In the genomic region with DNA sequence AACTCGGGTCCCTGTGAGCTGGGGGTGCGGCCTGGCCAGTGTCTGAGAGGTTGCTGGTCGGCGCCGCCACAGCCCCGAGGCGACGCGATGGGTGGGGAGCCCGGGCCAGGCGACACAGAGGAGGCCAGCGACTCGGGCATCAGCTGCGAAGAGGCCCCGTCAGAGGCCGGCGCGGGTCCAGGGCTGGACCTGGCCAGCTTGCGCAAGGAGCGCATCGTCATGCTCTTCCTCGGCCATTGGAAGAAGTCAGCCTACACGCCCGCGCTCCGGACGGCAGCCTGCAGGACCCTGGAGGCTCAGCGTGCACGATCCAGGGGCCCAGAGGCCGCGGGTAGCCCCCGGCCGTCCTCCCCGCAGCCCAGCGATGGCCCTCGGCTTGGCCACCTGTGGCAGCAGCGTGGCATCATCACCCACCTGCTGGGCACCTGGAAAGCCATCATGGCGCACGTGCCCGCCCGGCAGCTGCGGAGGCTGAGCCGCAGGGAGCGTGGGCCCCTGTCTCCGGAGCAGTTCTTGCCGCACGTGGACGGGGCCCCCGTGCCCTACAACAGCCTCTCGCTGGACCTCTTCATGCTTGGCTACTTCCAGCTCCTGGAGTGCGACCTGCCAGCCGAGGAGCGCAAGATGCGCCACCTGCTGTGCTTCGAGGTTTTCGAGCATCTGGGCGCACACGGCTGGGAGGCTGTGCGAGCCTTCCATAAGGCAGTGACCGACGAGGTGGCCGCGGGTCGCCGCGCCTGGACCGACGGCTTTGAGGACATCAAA, we compare ENCODE assay signal across 9 mouse cellular contexts. TPM values are rescaled to one million over a fixed set of nuclear protein-coding genes. Genes with fewer than 3 reads are reported as not detected.
DNase-seq lines count a peak whose midpoint lies in the region; ATAC-seq and TF ChIP-seq lines count a peak whose summit lies in the region.
"Had no signal": no experiment of that assay in that cellular context is flagged by ENCODE, and none has a peak within 500 bp of the region (broad histone marks: within the 10 kb centered on the region; RNA-seq: fewer than 3 reads in every experiment).

No protein-coding gene starts in this region.

- DNase-seq in frontal cortex, postnatal 14 days (ENCODE audit: low spot score in 2 of 2), result no peak
- peak; percentile 47 for DNase-seq in Muller cell, postnatal 12 days (ENCODE audit: inconsistent ontology term)
- DNase-seq in forebrain, postnatal 0 days, result peak; percentile 11
- no peak for DNase-seq in thymus, postnatal 10 days (ENCODE audit: low spot score in 2 of 2)
- DNase-seq in thymus, postnatal 0 days (ENCODE audit: low spot score), result no peak

- H3K27me3 ChIP-seq in forebrain, postnatal 0 days (ENCODE audit: insufficient read depth, low read length), result peaks cover 28% of the 10 kb centered on the region
- peaks cover 57% of the 10 kb centered on the region for H3K27me3 ChIP-seq in kidney, embryonic 15.5 days
- peaks cover 40% of the 10 kb centered on the region for H3K27me3 ChIP-seq in midbrain, embryonic 16.5 days (ENCODE audit: control insufficient read depth, insufficient read depth, low read depth, low read length)
- H3K27me3 ChIP-seq: CH12.LX had no signal

- no peak overlapping the region for H3K27ac ChIP-seq in forebrain, postnatal 0 days (ENCODE audit: low read depth, low read length)
- no peak overlapping the region for H3K27ac ChIP-seq in kidney, embryonic 15.5 days
- H3K27ac ChIP-seq in midbrain, embryonic 16.5 days (ENCODE audit: low read length), result no peak overlapping the region

- H3K36me3 ChIP-seq in forebrain, postnatal 0 days (ENCODE audit: insufficient read depth), result no peaks in the 10 kb centered on the region
- H3K36me3 ChIP-seq in kidney, embryonic 15.5 days, result no peaks in the 10 kb centered on the region
- H3K36me3 ChIP-seq in midbrain, embryonic 16.5 days (ENCODE audit: control insufficient read depth, insufficient read depth, low read length), result no peaks in the 10 kb centered on the region

- 6% methylated on average over 68 of the region's 68 CpGs for WGBS in forebrain, postnatal 0 days
- 2% methylated on average over 68 of the region's 68 CpGs for WGBS in kidney, embryonic 15.5 days
- 2% methylated on average over 67 of the region's 68 CpGs for WGBS in midbrain, embryonic 16.5 days

- H3K4me1 ChIP-seq in forebrain, postnatal 0 days (ENCODE audit: insufficient read depth), result no peaks in the 10 kb centered on the region
- peaks cover 21% of the 10 kb centered on the region for H3K4me1 ChIP-seq in kidney, embryonic 15.5 days
- peaks cover 6% of the 10 kb centered on the region; the same call in 1 of the 2 replicates for H3K4me1 ChIP-seq in midbrain, embryonic 16.5 days (ENCODE audit: control insufficient read depth, insufficient read depth, low read length)

- H3K4me3 ChIP-seq in forebrain, postnatal 0 days (ENCODE audit: low read depth, low read length), result peak overlapping the region; percentile 28
- H3K4me3 ChIP-seq in kidney, embryonic 15.5 days (replicated peaks), result peak overlapping the region; percentile 34
- H3K4me3 ChIP-seq in midbrain, embryonic 16.5 days (ENCODE audit: low read depth, low read length), result peak overlapping the region; percentile 37

- H3K4me2 ChIP-seq in forebrain, postnatal 0 days (ENCODE audit: low read depth), result peak overlapping the region; percentile 53
- H3K4me2 ChIP-seq in kidney, embryonic 15.5 days, result peak overlapping the region; percentile 66
- H3K4me2 ChIP-seq in midbrain, embryonic 16.5 days (ENCODE audit: low read length), result peak overlapping the region; percentile 79

- H3K9me3 ChIP-seq in forebrain, postnatal 0 days (ENCODE audit: low read length), result no peaks in the 10 kb centered on the region
- no peaks in the 10 kb centered on the region for H3K9me3 ChIP-seq in kidney, embryonic 15.5 days (replicated peaks)
- no peaks in the 10 kb centered on the region for H3K9me3 ChIP-seq in midbrain, embryonic 16.5 days (replicated peaks; ENCODE audit: control insufficient read depth, low read length, poor library complexity, severe bottlenecking)

- peak; percentile 18; the same call in 1 of the 2 replicates for TF ChIP-seq CTCF in forebrain, postnatal 0 days (IDR thresholded peaks at IDR 0.05; ENCODE audit: low read depth)

- peak; percentile 42; the same call in 1 of the 2 replicates for ATAC-seq in frontal cortex, adult (ENCODE audit: low TSS enrichment)
- peak; percentile 42; the same call in 1 of the 2 replicates for ATAC-seq in forebrain, postnatal 0 days
- peak; percentile 66 for ATAC-seq in kidney, embryonic 15.5 days (replicated peaks; ENCODE audit: low FRiP score)
- ATAC-seq in midbrain, embryonic 16.5 days, result peak; percentile 43; the same call in 1 of the 2 replicates

- H3K9ac ChIP-seq in forebrain, postnatal 0 days, result peak overlapping the region; percentile 39
- H3K9ac ChIP-seq in kidney, embryonic 15.5 days, result no peak overlapping the region
- H3K9ac ChIP-seq in midbrain, embryonic 16.5 days (ENCODE audit: low read depth, low read length), result peak overlapping the region; percentile 41; the same call in 1 of the 2 replicates

RNA-seq across cellular contexts. Expression of a gene that starts 5.7 kb away (rescaled TPM):
- 0.08 and 0.24 TPM in 2 replicates for total RNA-seq in forebrain, postnatal 0 days (2014; rRNA removed)
- 0.10 and 0.12 TPM in 2 replicates for polyA plus RNA-seq in forebrain, postnatal 0 days (2015; fragmentation: Nextera tagmentation; extraction: Ambion mirVana)
- 0.53 and 0.73 TPM in 2 replicates for polyA plus RNA-seq in kidney, embryonic 15.5 days (2015; fragmentation: Nextera tagmentation; extraction: Ambion mirVana)
- polyA plus RNA-seq in midbrain, embryonic 16.5 days (2015; fragmentation: Nextera tagmentation; extraction: Ambion mirVana), result 0.11 and 0.13 TPM in 2 replicates
- 0.27 and 0.55 TPM in 2 replicates for polyA plus RNA-seq in thymus, postnatal 0 days (2015; fragmentation: Nextera tagmentation; extraction: Ambion mirVana)

RNA-seq across cellular contexts. Expression of a gene that starts 21.1 kb away (rescaled TPM):
- total RNA-seq in forebrain, postnatal 0 days (2014; rRNA removed), result 0.31 and 0.33 TPM in 2 replicates
- 0.09 and 0.21 TPM in 2 replicates for polyA plus RNA-seq in forebrain, postnatal 0 days (2015; fragmentation: Nextera tagmentation; extraction: Ambion mirVana)
- polyA plus RNA-seq in kidney, embryonic 15.5 days (2015; fragmentation: Nextera tagmentation; extraction: Ambion mirVana), result 1.9 and 2.0 TPM in 2 replicates
- polyA plus RNA-seq in midbrain, embryonic 16.5 days (2015; fragmentation: Nextera tagmentation; extraction: Ambion mirVana), result 0.18 and 0.25 TPM in 2 replicates
- 1.1 and 1.3 TPM in 2 replicates for polyA plus RNA-seq in thymus, postnatal 0 days (2015; fragmentation: Nextera tagmentation; extraction: Ambion mirVana)

RNA-seq across cellular contexts. Expression of a gene that starts 23.2 kb away (rescaled TPM):
- total RNA-seq in forebrain, postnatal 0 days (2014; rRNA removed), result 0.15 and 0.19 TPM in 2 replicates
- 0.08 and 0.13 TPM in 2 replicates for polyA plus RNA-seq in forebrain, postnatal 0 days (2015; fragmentation: Nextera tagmentation; extraction: Ambion mirVana)
- polyA plus RNA-seq in kidney, embryonic 15.5 days (2015; fragmentation: Nextera tagmentation; extraction: Ambion mirVana), result 0.06 and 0.10 TPM in 2 replicates
- polyA plus RNA-seq in midbrain, embryonic 16.5 days (2015; fragmentation: Nextera tagmentation; extraction: Ambion mirVana), result 0.04 and 0.13 TPM in 2 replicates
- polyA plus RNA-seq in thymus, postnatal 0 days (2015; fragmentation: Nextera tagmentation; extraction: Ambion mirVana), result 0.19 and 0.20 TPM in 2 replicates

RNA-seq across cellular contexts. Expression of a gene that starts 47.0 kb away (rescaled TPM):
- 6.7 and 8.7 TPM in 2 replicates for total RNA-seq in forebrain, postnatal 0 days (2014; rRNA removed)
- polyA plus RNA-seq in forebrain, postnatal 0 days (2015; fragmentation: Nextera tagmentation; extraction: Ambion mirVana), result 5.4 and 6.4 TPM in 2 replicates
- polyA plus RNA-seq in kidney, embryonic 15.5 days (2015; fragmentation: Nextera tagmentation; extraction: Ambion mirVana), result 21.7 and 22.2 TPM in 2 replicates
- 11.2 and 12.1 TPM in 2 replicates for polyA plus RNA-seq in midbrain, embryonic 16.5 days (2015; fragmentation: Nextera tagmentation; extraction: Ambion mirVana)
- polyA plus RNA-seq in thymus, postnatal 0 days (2015; fragmentation: Nextera tagmentation; extraction: Ambion mirVana), result 15.6 and 16.2 TPM in 2 replicates

RNA-seq across cellular contexts. Expression of a gene that starts 53.5 kb away (rescaled TPM):
- 104 and 108 TPM in 2 replicates for total RNA-seq in forebrain, postnatal 0 days (2014; rRNA removed)
- polyA plus RNA-seq in forebrain, postnatal 0 days (2015; fragmentation: Nextera tagmentation; extraction: Ambion mirVana), result 129 TPM in 2 replicates
- polyA plus RNA-seq in kidney, embryonic 15.5 days (2015; fragmentation: Nextera tagmentation; extraction: Ambion mirVana), result 132 and 141 TPM in 2 replicates
- polyA plus RNA-seq in midbrain, embryonic 16.5 days (2015; fragmentation: Nextera tagmentation; extraction: Ambion mirVana), result 141 and 143 TPM in 2 replicates
- 129 and 133 TPM in 2 replicates for polyA plus RNA-seq in thymus, postnatal 0 days (2015; fragmentation: Nextera tagmentation; extraction: Ambion mirVana)

Comparison
In these comparisons a context has a peak if more than half of its experiments do, and no peak if none do; other contexts are left out.
1. DNase-seq: peak in Muller cell, postnatal 12 days (single experiment) and forebrain, postnatal 0 days (single experiment); none in frontal cortex, postnatal 14 days (0 of 2), thymus, postnatal 10 days (0 of 2) and thymus, postnatal 0 days (single experiment).
2. Peak in every context shown above with its lines, with median percentiles within 50 percentile points of each other: ATAC-seq, H3K4me2 ChIP-seq and H3K4me3 ChIP-seq.